Mouse (Mus musculus) limb, embryonic 14.5 days (tissue): ENCODE measurements around the gene Fzd1. TPM values are rescaled to one million over a fixed set of nuclear protein-coding genes. Genes with fewer than 3 reads are reported as not detected.

Source experiments
- ATAC-seq: fragments of 200-750 bp; cut with Nextera tagmentation; 2 replicates; pipeline ENCODE4 v1.8.0; 2017; ENCODE audit warnings: low read depth, moderate number of reproducible peaks, moderate TSS enrichment; ENCODE audit not compliant: low FRiP score
- DNase-seq: peaks from one replicate; pipeline ENCODE4 v3.0.0-alpha.2; 2015; ENCODE audit warnings: low spot score
- H3K27ac ChIP-seq: fragments of 300-500 bp; sonication (generic); replicated peaks from 2 replicates; pipeline ENCODE4 v1.5.1; 2014; ENCODE audit warnings: low read depth, mild to moderate bottlenecking, low read length, moderate library complexity, mixed read lengths
- H3K27me3 ChIP-seq: fragments of 300-500 bp; sonication (generic); 2 replicates; pipeline ENCODE4 v1.6.1; 2014; ENCODE audit warnings: low read length, mixed read lengths; ENCODE audit not compliant: control insufficient read depth, insufficient read depth
- H3K36me3 ChIP-seq: fragments of 300-500 bp; sonication (generic); 2 replicates; pipeline ENCODE4 v1.6.1; 2014; ENCODE audit warnings: mild to moderate bottlenecking, low read length, moderate library complexity, mixed read lengths; ENCODE audit not compliant: control insufficient read depth, insufficient read depth
- H3K4me1 ChIP-seq: fragments of 300-500 bp; sonication (generic); 2 replicates; pipeline ENCODE4 v1.6.1; 2014; ENCODE audit warnings: antibody characterized with exemption, low read length, mixed read lengths; ENCODE audit not compliant: control insufficient read depth, insufficient read depth
- H3K4me2 ChIP-seq: fragments of 300-500 bp; sonication (generic); replicated peaks from 2 replicates; pipeline ENCODE4 v1.6.1; 2014; ENCODE audit warnings: low read depth, mild to moderate bottlenecking, low read length, moderate library complexity; ENCODE audit not compliant: severe bottlenecking
- H3K4me3 ChIP-seq: fragments of 300-500 bp; sonication (generic); replicated peaks from 2 replicates; pipeline ENCODE4 v1.5.1; 2014; ENCODE audit warnings: low read length
- H3K9ac ChIP-seq: fragments of 300-500 bp; sonication (generic); 2 replicates; pipeline ENCODE4 v1.6.1; 2014; ENCODE audit warnings: mild to moderate bottlenecking, low read depth, low read length, moderate library complexity; ENCODE audit not compliant: severe bottlenecking
- H3K9me3 ChIP-seq: fragments of 300-500 bp; sonication (generic); 2 replicates; pipeline ENCODE4 v1.6.1; 2016; ENCODE audit warnings: low read length; ENCODE audit not compliant: control insufficient read depth
- POLR2A ChIP-seq: fragments of 200-500 bp; IDR thresholded peaks from 2 replicates; pipeline ENCODE4 v1.8.0; 2012; ENCODE audit warnings: inconsistent platforms, mild to moderate bottlenecking, moderate library complexity, borderline replicate concordance; ENCODE audit not compliant: insufficient read depth, insufficient read length; ENCODE audit errors: extremely low read depth
- WGBS: fragments of 180-500 bp; shearing (Covaris S2); extraction: QIAGEN DNeasy Blood & Tissue Kit; methylation state at CpG from one replicate; pipeline ENCODE4 v1.1.7; 2014; 5-methylcytosine and 5-hydroxymethylcytosine counted together
- polyA plus RNA-seq, 2 experiments: library from polyadenylated mRNA; depleted of rRNA in 1 of 2; stranded (reverse) in 1 of 2; unstranded in 1 of 2; fragments of >200 nt; fragmentation: Nextera tagmentation in 1 of 2; extraction: Ambion mirVana in 1 of 2; gene quantifications; 2 replicates each; pipeline versions ENCODE4 v1.2.1 to v1.2.3; 2012 to 2014

The Fzd1 gene
- polyA plus RNA-seq, 2 experiments = 24.5 to 39.5 TPM

DNA sequence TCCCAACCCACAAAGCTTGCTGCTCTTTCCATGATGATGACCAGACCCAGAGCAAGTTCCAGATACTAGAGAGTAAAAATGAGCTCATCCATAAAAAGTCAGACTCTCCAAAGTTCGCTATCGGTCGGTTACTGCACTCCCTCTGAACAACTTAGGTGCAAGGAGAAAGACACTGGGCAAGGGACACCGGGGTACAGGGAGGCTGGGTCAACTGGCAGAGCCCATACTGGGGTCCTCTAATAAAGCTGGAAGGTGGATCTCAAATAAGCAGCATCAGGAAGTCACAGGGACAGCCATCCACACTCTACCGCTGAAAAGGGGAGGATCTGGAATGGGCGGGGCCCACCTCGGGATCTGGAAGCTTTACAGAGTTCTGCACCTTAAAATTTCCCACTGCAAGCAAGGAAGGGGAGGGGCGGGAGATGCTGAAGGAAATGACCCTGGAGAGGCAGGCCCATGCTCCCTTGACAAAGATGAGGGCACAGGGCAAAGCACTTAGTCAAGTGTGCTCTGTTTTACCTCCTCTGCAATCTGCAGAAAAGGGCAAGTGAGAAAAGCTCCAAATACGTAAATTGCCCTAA, 3.0 kb downstream of the Fzd1 start:
- Histone ChIP-seq H3K36me3 (no peaks in the 10 kb centered on the region), H3K9me3 (no peaks in the 10 kb centered on the region), H3K4me1 (peaks cover 22% of the 10 kb centered on the region), H3K27me3 (no peaks in the 10 kb centered on the region), H3K9ac (peak overlapping the region; percentile 94; the same call in 1 of the 2 replicates), H3K4me3 (peak overlapping the region; percentile 86), H3K4me2 (peak overlapping the region; percentile 96), H3K27ac (no peak overlapping the region)
- TF ChIP-seq POLR2A = no peak
- no peak for ATAC-seq
- 12% methylated on average over 9 of the region's 9 CpGs for WGBS
- no peak for DNase-seq

DNA sequence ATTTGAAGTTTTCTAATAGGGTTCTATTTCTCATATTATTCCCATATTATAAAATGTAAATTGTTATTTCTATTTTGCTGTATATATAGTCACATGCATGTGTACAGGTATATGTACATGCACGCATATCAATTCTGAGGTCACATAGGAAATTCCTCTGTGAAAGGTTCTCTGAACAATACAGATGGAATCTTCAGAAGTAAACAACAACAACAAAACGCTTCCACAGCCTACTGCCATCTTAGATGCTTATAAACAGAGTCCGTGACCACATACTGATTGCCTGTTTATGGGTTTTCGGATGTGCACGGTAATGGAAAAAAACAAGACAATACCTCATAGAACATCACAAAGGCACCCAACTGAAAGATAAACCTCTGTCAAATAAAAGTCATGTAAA, 4.7 kb downstream of the Fzd1 start:
- Histone ChIP-seq H3K9me3 (no peaks in the 10 kb centered on the region), H3K27ac (no peak overlapping the region), H3K4me3 (no peak overlapping the region), H3K27me3 (no peaks in the 10 kb centered on the region), H3K9ac (no peak overlapping the region), H3K4me1 (peaks cover 19% of the 10 kb centered on the region), H3K4me2 (no peak overlapping the region), H3K36me3 (no peaks in the 10 kb centered on the region)
- ATAC-seq = no peak
- 84% methylated on average over 5 of the region's 5 CpGs for WGBS
- no peak for TF ChIP-seq POLR2A
- DNase-seq = no peak

DNA sequence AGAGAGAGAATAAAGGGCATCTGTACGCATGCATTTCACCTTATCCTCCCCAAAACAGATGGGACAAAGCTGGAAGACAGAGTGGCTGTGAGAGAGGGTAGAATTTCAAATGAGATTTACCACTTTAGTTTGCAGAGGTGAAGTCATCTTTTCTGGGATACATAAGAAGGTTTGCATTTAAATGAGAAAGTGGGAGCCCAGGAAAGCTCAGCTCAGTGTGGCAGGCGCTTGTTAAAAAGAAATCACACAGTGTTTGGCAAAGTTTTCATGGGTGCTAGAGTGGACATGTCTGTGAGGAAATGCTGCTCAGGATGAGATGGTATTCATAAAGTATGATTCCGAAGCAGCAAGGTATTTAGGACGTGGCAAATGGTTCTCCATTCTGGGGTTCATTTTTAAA, 15.1 kb downstream of the Fzd1 start:
- Histone ChIP-seq H3K9ac (no peak overlapping the region), H3K36me3 (no peaks in the 10 kb centered on the region), H3K27me3 (no peaks in the 10 kb centered on the region), H3K27ac (no peak overlapping the region), H3K4me2 (no peak overlapping the region), H3K4me1 (peaks cover 3% of the 10 kb centered on the region; the same call in 1 of the 2 replicates), H3K4me3 (no peak overlapping the region), H3K9me3 (no peaks in the 10 kb centered on the region)
- 62% methylated on average over 4 of the region's 4 CpGs for WGBS
- no peak for TF ChIP-seq POLR2A
- no peak for DNase-seq
- ATAC-seq = no peak

- DNase-seq = no peak
- 40% methylated on average over 6 of the region's 6 CpGs for WGBS
Measured at GRCm38 (mm10) chr5:4737013-4737412, 20.8 kb downstream of the Fzd1 start.

GRCm38 (mm10) chr5:4735461-4735860, 22.4 kb downstream of the Fzd1 start:
- no peak for TF ChIP-seq POLR2A
- H3K4me2 ChIP-seq = no peak overlapping the region
- 78% methylated on average over 7 of the region's 7 CpGs for WGBS
- H3K9me3 ChIP-seq = no peaks in the 10 kb centered on the region
- DNase-seq (no peak), ATAC-seq (no peak)
- no peaks in the 10 kb centered on the region for H3K4me1 ChIP-seq
- no peaks in the 10 kb centered on the region for H3K27me3 ChIP-seq
- no peak overlapping the region for H3K27ac ChIP-seq
- H3K36me3 ChIP-seq = no peaks in the 10 kb centered on the region
- H3K4me3 ChIP-seq = no peak overlapping the region
- no peak overlapping the region for H3K9ac ChIP-seq

More at GRCm38 (mm10) chr5:4737013-4737412, 20.8 kb downstream of the Fzd1 start:
- H3K4me1 ChIP-seq = peaks cover 3% of the 10 kb centered on the region; the same call in 1 of the 2 replicates
- TF ChIP-seq POLR2A = no peak
- no peak overlapping the region for H3K9ac ChIP-seq
- no peak overlapping the region for H3K27ac ChIP-seq
- no peaks in the 10 kb centered on the region for H3K9me3 ChIP-seq
- no peak overlapping the region for H3K4me3 ChIP-seq
- no peaks in the 10 kb centered on the region for H3K36me3 ChIP-seq
- ATAC-seq = no peak
- H3K4me2 ChIP-seq = no peak overlapping the region
- no peaks in the 10 kb centered on the region for H3K27me3 ChIP-seq
